Mouse (Mus musculus) intestine, postnatal 0 days (tissue): ENCODE data around the gene Dnajc1. TPM values are rescaled to one million over a fixed set of nuclear protein-coding genes. Genes with fewer than 3 reads are reported as not detected.

Experiments
- ATAC-seq: fragments of 200-750 bp; cut with Nextera tagmentation; 2 replicates; pipeline ENCODE4 v1.8.0; 2017; ENCODE audit warnings: mild to moderate bottlenecking, moderate TSS enrichment, moderate library complexity
- H3K27ac ChIP-seq: fragments of 300-500 bp; sonication (generic); 2 replicates; pipeline ENCODE4 v1.5.1; 2014; ENCODE audit warnings: mild to moderate bottlenecking, low read depth, low read length, moderate library complexity
- H3K27me3 ChIP-seq: fragments of 300-500 bp; sonication (generic); replicated peaks from 2 replicates; pipeline ENCODE4 v1.6.1; 2014; ENCODE audit warnings: low read length, mixed read lengths; ENCODE audit not compliant: control insufficient read depth, insufficient read depth
- H3K36me3 ChIP-seq: fragments of 300-500 bp; sonication (generic); 2 replicates; pipeline ENCODE4 v1.6.1; 2014; ENCODE audit warnings: mild to moderate bottlenecking, moderate library complexity; ENCODE audit not compliant: control insufficient read depth, insufficient read depth
- H3K4me1 ChIP-seq: fragments of 300-500 bp; sonication (generic); replicated peaks from 2 replicates; pipeline ENCODE4 v1.6.1; 2014; ENCODE audit warnings: antibody characterized with exemption, low read length, mixed read lengths; ENCODE audit not compliant: control insufficient read depth, insufficient read depth
- H3K4me2 ChIP-seq: fragments of 300-500 bp; sonication (generic); replicated peaks from 2 replicates; pipeline ENCODE4 v1.6.1; 2014; ENCODE audit warnings: low read depth, mild to moderate bottlenecking, moderate library complexity
- H3K4me3 ChIP-seq: fragments of 300-500 bp; sonication (generic); 2 replicates; pipeline ENCODE4 v1.5.1; 2014; ENCODE audit warnings: low read depth, low read length
- H3K9ac ChIP-seq: fragments of 300-500 bp; sonication (generic); 2 replicates; pipeline ENCODE4 v1.6.1; 2014; ENCODE audit warnings: mild to moderate bottlenecking, low read depth, low read length
- H3K9me3 ChIP-seq: fragments of 300-500 bp; sonication (generic); 2 replicates; pipeline ENCODE4 v1.6.1; 2016; ENCODE audit warnings: mixed run types; ENCODE audit not compliant: control insufficient read depth
- CTCF ChIP-seq: sonication (generic); IDR thresholded peaks from 2 replicates; pipeline ENCODE4 v1.5.1; 2016; ENCODE audit warnings: low read depth, mild to moderate bottlenecking, control low read depth, antibody characterized with exemption, moderate library complexity
- WGBS: fragments of 180-500 bp; shearing (Covaris S2); extraction: QIAGEN DNeasy Blood & Tissue Kit; methylation state at CpG from one replicate; pipeline ENCODE4 v1.1.7; 2014; 5-methylcytosine and 5-hydroxymethylcytosine counted together
- polyA plus RNA-seq: library from polyadenylated mRNA; unstranded; fragments of >200 nt; fragmentation: Nextera tagmentation; extraction: Ambion mirVana; gene quantifications from 2 replicates; pipeline ENCODE4 v1.2.1, GENCODE M21; 2015

Dnajc1 gene
- polyA plus RNA-seq, 1 experiment from 2014 or later = 24.4 TPM

- no peak for ATAC-seq
These were observed 212.3 kb downstream of the Dnajc1 start for GRCm38 (mm10) chr2:18180323-18180722.

DNA sequence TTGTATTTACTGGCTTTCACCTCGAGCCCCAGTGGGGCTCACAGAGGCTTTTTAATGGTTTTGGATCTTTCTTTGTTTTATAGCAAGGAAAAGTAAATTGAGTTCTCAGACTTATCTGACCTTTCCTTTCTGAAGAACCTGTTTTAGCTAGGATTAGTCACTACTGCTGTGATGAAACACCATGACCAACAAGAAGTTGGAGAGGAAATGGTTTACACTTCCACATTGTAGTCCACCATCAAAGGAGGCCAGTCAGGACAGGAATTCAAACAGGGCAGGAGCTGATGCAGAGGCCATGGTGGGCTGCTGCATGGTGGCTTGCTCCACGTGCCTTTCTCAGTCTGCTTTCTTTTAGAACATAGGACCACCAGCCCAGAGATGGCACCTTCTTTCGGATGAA, 216.4 kb downstream of the Dnajc1 start:
- 84% methylated on average over 3 of the region's 3 CpGs for WGBS
- TF ChIP-seq CTCF = no peak
- Histone ChIP-seq H3K9ac (no peak overlapping the region), H3K9me3 (no peaks in the 10 kb centered on the region), H3K4me1 (no peaks in the 10 kb centered on the region), H3K27me3 (no peaks in the 10 kb centered on the region), H3K4me2 (no peak overlapping the region), H3K4me3 (no peak overlapping the region), H3K27ac (no peak overlapping the region), H3K36me3 (peaks cover 28% of the 10 kb centered on the region)
- ATAC-seq = no peak

More at GRCm38 (mm10) chr2:18180323-18180722, 212.3 kb downstream of the Dnajc1 start:
- H3K27ac ChIP-seq = no peak overlapping the region
- H3K4me2 ChIP-seq = no peak overlapping the region
- H3K36me3 ChIP-seq = peaks cover 41% of the 10 kb centered on the region; the same call in 1 of the 2 replicates
- H3K4me3 ChIP-seq = no peak overlapping the region
- 93% methylated on average over 5 of the region's 5 CpGs for WGBS
- H3K9ac ChIP-seq = no peak overlapping the region
- H3K4me1 ChIP-seq = no peaks in the 10 kb centered on the region
- TF ChIP-seq CTCF = no peak
- no peaks in the 10 kb centered on the region for H3K9me3 ChIP-seq
- H3K27me3 ChIP-seq = no peaks in the 10 kb centered on the region

GRCm38 (mm10) chr2:18175234-18175633, 217.4 kb downstream of the Dnajc1 start:
- Histone ChIP-seq H3K4me2 (no peak overlapping the region), H3K4me1 (no peaks in the 10 kb centered on the region), H3K9me3 (no peaks in the 10 kb centered on the region), H3K9ac (no peak overlapping the region), H3K36me3 (peaks cover 25% of the 10 kb centered on the region), H3K27ac (no peak overlapping the region), H3K4me3 (no peak overlapping the region), H3K27me3 (no peaks in the 10 kb centered on the region)
- TF ChIP-seq CTCF = no peak
- 40% methylated on average over 1 of the region's 1 CpGs for WGBS
- ATAC-seq = no peak

DNA sequence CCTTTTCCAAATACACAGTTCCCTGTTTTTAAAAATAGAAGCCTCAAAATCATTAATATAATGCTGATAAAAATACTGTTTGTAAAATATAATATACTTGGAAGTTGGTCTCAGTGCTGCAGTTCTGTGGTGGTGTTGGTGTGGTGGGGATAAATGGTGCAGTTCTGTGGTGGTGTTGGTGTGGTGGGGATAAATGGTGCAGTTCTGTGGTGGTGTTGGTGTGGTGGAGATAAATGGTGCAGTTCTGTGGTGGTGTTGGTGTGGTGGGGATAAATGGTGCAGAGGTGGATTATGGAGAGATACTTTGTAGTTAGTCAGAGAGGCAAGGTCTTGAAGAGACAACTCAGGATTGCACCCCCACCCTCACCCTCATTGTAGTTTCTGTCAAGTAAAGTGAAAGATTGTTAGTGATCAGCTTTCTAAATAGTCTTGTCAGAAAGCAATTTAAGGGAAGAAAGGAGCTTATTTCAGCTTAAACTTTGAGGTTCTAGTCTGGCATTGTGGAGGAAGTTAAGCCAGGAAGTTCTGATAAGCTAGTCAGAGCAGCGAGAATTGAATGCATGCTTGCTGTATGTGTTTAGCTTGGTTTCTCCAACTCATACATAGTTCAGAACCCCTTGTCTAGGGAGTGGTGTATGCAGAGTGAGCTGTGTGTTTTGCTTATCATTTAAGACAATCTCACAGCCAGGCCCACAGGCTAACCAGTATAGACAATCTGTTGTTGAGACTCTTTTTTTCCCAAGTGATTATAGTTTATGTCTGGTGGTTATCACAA, 223.3 kb downstream of the Dnajc1 start:
- Histone ChIP-seq H3K27ac (no peak overlapping the region), H3K4me1 (no peaks in the 10 kb centered on the region), H3K4me2 (no peak overlapping the region), H3K9me3 (no peaks in the 10 kb centered on the region), H3K36me3 (no peaks in the 10 kb centered on the region), H3K9ac (no peak overlapping the region), H3K27me3 (no peaks in the 10 kb centered on the region), H3K4me3 (no peak overlapping the region)
- no peak for TF ChIP-seq CTCF
- ATAC-seq = no peak
- 57% methylated on average over 1 of the region's 1 CpGs for WGBS

DNA sequence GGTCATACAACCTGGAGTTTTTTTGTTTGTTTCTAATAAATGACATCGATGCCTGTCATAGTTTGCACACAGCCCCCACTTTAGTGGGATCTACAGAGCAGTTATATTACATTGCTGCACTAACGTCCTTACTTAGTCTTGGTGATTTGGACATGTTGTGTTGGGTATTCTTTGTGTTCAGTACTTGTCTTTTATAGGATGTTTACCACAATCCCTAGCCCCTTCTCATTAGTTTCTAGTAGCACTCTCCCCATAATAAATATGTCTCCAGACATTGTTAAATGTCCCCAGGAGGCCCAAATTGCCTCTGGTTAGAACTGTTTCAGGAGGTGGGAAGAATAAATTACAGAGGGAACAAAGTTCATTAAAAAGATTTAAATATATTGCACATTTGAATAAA, 227.1 kb downstream of the Dnajc1 start:
- H3K27me3 ChIP-seq = no peaks in the 10 kb centered on the region
- no peaks in the 10 kb centered on the region for H3K4me1 ChIP-seq
- H3K4me2 ChIP-seq = no peak overlapping the region
- WGBS = 72% methylated on average over 2 of the region's 2 CpGs
- ATAC-seq = no peak
- no peak overlapping the region for H3K4me3 ChIP-seq
- H3K27ac ChIP-seq = no peak overlapping the region
- no peaks in the 10 kb centered on the region for H3K9me3 ChIP-seq
- H3K9ac ChIP-seq = no peak overlapping the region
- no peak for TF ChIP-seq CTCF
- H3K36me3 ChIP-seq = peaks cover 6% of the 10 kb centered on the region

GRCm38 (mm10) chr2:18160992-18161391, 231.6 kb downstream of the Dnajc1 start:
- no peak for ATAC-seq
- no peak for TF ChIP-seq CTCF
- no peak overlapping the region for H3K9ac ChIP-seq
- no peak overlapping the region for H3K27ac ChIP-seq
- peaks cover 14% of the 10 kb centered on the region for H3K36me3 ChIP-seq
- H3K9me3 ChIP-seq = no peaks in the 10 kb centered on the region
- WGBS = 90% methylated on average over 5 of the region's 5 CpGs
- no peaks in the 10 kb centered on the region for H3K27me3 ChIP-seq
- H3K4me1 ChIP-seq = no peaks in the 10 kb centered on the region
- no peak overlapping the region for H3K4me2 ChIP-seq
- H3K4me3 ChIP-seq = no peak overlapping the region
